Mouse (Mus musculus): Measurements from ENCODE around the gene Rcan3.

Gene Rcan3

DNA sequence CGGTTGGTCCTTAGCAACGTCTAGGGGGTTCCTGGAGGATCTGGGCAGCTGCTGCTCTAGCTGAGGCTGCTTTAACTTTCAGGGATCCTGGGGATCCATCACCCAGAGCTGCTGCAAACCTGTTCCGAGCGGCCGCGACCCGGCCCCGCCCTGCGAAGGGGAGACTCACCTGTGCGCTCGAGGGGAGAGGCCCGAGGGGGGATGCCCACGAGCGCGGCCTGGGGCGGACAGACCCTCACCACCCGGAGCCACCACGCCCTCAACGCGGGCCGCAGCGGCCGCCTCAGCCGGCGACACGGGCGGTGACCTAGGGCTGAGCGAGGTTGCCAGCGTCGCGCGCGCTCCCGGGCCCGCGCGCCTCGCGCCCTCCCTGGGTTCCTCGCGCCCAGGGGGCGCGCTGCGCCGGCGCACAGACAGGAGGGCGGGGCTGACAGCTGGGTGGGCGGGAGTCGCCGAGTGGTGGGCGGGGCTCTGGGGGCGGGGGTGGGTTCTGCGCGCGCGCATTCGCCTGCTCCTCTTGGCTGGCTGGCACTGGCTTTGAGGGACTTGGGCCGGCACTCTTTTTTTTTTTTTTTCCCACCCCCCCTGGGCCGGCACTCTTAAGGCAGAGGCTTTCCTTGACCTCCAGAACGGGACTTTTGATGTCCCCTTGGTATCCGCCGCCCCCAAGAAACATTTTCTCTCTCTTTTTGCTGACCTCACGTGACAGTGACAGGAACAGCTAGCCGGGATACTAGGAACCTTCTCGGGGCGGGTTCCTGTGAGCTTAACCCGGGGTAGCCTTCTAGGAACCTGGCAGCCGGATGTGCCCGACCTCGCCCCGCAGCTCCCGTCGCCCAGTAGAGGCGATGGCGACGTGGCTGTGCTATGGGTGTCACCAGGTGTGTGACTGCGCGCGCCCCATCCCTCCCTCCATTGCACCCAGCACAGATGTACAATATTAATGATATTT is at the start of gene Rcan3:
TSS of gene Rcan3 (minus strand) at position 411 of the 952 bp plus-strand sequence.
- DNase-seq (ENCODE audit: low read depth): peak; percentile 56

DNA sequence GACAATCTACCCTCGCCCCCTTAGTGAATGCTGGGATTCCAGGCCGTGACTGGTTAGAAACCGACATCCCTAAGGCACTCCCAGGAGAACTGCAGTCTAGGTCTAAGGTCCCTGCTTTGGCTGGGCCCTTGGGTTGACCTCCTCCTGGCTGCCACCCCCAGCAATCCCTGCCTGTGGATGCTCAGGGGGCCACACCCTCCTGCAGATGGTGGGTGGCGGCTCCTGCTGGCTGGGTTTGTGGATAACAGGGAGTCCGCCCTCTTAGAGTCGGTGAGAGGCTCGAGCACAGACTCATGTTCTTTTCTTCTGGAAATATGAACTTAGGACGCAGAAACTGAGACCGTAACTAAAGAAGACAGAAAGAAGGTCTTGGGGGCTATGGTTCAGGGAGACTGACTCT is 46.7 kb upstream of the Rcan3 start:
- no peak for DNase-seq (ENCODE audit: low read depth)

DNA sequence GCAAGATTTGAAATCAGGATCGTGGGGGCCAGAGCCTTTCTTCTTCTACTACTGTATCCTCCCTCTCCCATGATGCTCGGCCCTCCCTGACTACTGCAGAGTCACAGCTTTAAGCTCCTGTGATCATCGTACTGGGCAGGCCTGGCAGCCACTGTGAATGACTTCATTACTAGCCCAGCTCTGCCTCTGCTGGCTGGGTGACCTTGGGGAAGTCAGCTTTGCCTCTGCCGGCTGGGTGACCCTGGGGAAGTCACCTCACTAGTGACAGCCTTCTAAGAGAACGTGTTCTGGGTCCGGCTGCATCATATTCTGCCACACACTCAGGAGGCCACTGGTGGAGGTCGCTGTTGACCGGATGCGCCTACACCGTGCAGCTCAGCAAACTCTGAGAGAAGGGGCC is 44.2 kb upstream of the Rcan3 start:
- no peak for DNase-seq (ENCODE audit: low read depth)

DNA sequence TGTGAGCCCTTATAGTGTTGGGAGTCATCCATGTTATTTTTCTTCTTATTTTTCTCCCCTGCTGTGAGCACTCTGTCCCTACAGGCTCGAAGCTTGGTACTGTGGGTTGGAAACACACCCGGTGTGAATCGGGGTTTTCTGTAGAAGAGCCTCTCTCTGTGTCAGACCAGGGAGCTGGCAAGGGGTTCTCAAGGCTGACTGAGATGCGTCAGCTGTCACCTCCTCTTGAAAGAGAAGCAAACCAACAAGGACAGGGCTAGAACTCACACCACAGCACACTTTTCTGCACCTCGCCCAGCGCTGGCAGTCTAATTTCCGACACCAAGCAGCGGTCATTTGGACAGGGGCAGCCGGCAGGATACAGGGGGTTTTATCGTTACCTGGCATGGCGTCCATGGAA is 29.8 kb upstream of the Rcan3 start:
- DNase-seq (ENCODE audit: low read depth): no peak

DNA sequence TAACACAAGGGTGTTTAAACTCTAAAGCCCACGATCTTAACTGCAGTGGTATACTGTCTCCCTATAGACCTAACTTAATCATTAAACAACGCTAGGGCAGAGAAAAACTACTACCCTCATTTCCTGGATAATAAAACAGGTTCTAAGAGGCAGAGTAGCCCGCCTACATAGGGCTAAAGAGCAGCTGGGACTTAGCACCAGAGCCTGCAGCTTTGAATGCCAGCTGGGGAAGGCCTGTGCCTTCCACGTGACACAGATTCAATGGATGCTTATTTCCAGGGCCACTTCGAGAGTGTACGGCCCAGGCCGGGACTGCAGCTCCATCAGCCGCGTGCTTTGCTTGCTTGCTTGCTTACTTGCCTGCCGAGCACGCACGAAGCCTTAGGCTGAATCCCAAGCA is 19.9 kb upstream of the Rcan3 start:
- DNase-seq (ENCODE audit: low read depth): no peak

DNA sequence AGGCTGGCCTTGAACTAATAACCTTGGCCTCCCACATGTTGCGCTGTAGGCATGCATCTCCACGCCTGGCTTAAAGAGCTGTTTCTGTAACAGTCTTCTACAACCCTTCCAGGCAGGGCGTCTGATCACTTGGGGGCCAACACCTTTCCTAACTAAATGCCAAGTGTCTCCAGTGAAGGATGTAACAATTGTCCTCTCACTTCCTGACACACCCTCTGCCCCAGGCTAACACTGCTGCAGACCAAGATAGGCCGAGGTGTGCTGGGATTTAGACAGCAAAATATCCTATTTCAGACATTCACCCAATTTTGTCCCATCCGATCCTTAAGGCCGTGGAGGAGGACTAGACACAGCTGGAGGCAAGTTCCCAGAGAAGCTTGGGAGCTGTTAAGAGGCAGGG is 19.5 kb upstream of the Rcan3 start:
- DNase-seq (ENCODE audit: low read depth): no peak

DNA sequence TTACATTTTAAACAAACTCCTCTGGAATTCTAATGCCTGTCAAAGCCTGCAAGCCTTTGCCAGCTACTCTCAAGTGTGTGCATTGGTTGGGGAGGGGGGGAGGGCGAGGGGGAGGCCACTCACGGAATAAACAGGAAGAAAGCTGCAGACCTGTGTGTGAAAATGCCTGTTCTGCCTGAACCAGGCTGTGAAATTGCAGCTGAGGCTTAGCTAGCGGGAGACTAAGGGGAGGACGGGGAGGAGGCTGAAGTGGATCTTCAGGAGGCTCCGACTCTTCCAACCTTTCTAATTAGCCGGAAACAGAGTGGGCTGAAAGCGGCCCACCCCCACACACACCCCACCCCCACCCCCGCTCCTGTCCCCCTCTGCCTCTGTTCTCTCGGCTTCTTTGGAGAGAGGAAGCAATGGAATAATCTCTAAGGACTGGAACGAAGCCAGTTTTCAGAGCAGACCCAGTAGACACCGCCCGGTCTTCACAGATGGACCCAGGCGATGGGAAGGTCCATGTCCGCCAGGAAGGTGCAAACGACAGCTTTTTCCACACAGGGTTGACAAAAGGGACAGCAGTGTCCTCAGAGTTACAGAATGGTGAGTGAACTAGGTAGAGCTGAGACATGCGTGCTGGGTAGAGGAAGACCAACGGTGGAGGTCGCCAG is 17.8 kb upstream of the Rcan3 start:
- DNase-seq (ENCODE audit: low read depth): no peak

DNA sequence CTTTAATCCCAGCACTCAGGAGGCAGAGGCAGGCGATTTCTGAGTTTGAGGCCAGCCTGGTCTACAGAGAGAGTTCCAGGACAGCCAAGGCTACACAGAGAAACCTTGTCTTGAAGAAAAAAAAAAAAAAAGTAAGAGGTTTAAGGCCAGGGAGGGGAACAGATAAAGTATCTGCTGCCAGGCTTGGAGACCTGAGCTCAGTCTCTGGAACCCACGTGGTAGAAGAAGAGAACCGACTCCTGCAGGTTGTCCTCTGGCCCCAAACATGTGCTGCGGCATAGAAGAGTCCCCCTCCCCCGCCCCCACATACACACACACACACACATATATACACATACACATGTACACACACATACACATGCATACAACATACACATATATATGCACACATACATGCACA is 8.8 kb upstream of the Rcan3 start:
- DNase-seq (ENCODE audit: low read depth): no peak

DNA sequence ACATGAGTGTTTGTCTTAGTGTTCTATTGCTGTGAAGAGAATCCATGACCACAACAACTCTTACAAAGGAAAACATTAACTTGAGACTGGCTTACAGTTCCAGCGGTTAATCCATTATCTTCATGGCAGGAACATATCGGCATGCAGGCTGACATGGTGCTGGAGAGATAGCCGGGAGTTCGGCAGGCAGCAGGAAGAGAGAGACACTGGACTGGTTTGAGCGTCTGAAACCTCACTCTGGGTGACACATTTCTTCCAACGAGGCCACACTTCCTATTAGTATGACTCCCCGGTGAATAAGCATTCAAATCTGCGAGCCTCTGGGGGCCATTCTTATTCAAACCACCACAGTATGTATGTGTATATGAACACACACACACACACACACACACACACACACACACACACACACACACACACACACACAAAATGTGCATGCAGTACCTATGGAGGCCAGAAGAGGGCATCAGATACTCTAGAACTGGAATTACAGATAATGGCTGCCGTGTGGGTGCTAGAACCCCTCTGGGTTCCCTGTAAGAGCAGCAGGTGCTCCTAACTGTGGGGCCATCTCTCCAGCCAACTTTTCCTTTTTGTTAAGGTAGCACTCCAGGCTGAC is 6.4 kb upstream of the Rcan3 start:
- DNase-seq (ENCODE audit: low read depth): peak; percentile 64

DNA sequence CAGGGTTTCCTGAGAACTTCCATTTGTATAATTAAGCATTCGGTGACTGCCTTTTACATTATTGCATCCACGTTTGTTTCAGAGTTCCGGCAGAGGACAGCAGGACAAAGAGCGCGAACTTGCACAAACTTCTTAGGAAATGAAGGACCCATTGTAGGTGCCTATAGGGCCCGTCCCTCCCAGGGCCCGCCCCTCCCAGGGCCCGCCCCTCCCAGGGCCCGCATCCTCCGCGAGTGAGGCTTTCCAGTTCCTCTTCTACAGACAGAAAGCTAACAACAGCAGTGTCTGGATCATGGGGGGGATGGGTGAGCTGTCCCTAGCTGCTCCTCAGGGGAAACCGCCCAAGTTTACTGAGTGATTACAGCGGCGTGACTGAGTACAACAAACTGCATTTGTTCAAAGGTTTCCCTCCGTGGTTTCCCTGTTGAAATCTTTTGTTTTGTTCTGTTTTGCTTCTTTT is 5.6 kb upstream of the Rcan3 start:
- DNase-seq (ENCODE audit: low read depth): peak; percentile 91

DNA sequence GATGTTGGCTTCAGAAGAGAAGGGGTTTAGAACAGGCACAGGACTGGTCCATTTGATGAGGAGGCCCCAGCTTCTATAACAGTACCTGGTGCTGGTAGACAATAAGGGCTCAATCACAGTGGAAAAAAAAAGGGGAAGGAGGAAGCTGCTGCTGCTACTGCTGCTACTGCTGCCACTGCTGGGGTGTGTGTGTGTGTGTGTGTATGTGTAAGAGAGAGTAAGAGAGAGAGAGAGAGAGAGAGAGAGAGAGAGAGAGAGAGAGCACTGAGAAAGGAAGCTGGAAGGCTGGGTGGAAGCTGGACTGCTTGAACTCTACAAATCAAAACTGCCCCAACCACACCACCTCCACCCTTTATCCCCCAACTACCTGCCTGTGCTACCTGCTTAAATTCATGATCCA is 4.3 kb upstream of the Rcan3 start:
- DNase-seq (ENCODE audit: low read depth): no peak

DNA sequence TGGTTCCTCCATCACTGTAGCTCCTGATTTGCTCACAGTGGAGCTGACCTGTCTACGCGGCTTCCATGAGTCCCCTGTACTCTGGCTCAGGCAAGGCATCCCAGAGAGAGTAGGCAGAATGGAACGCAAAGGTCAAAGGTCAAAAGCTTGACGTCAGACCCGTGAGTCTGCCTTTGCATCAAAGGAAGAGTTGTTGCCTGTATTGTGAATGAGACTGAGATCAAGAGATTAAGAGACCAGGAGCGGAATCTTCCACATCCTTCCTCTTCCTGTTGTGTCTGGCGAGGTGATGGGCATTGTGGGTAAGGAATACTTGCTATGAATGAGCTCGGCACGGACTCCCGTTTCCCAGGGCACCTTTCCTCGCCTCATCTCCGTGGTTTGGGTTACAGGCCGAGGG is 2.6 kb upstream of the Rcan3 start:
- no peak for DNase-seq (ENCODE audit: low read depth)

DNA sequence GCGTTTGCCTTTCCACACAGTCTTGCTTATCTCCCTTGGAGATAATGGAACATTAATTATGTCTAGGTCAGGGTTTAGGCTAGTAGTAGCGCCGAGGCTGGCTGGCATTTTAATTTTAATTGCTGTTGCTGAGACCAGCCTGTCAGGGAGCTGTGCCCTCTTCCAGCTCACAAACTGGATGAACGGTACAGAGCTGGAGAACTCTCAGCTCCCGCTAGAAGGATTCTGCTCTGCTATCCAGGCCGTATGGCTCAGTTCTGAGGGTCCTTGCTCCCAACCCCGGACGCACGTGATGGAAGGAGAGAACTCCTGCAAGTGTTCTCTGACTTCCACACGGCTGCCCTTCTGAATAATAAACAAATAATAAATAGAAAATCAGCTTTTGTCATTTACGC is 739 bp upstream of the Rcan3 start:
- DNase-seq (ENCODE audit: low read depth): no peak

DNA sequence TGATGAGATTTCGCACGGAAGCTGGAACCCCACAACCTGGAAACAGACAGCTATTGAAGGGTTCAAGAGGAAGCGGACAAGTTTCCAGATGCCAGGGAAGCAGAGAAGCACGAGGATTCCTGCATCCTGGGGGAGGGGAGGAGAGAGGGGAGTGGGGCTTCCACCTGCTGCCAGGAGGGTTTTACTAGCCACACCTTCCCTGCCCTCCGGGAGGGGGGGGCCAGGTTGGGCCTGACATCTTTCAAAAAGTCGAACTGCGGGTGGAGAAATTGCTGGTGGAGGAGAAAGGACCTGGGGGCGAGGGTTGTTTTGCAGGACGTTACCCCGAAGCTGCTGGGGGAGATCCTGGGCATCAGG is 589 bp downstream of the Rcan3 start:
- DNase-seq (ENCODE audit: low read depth): no peak

DNA sequence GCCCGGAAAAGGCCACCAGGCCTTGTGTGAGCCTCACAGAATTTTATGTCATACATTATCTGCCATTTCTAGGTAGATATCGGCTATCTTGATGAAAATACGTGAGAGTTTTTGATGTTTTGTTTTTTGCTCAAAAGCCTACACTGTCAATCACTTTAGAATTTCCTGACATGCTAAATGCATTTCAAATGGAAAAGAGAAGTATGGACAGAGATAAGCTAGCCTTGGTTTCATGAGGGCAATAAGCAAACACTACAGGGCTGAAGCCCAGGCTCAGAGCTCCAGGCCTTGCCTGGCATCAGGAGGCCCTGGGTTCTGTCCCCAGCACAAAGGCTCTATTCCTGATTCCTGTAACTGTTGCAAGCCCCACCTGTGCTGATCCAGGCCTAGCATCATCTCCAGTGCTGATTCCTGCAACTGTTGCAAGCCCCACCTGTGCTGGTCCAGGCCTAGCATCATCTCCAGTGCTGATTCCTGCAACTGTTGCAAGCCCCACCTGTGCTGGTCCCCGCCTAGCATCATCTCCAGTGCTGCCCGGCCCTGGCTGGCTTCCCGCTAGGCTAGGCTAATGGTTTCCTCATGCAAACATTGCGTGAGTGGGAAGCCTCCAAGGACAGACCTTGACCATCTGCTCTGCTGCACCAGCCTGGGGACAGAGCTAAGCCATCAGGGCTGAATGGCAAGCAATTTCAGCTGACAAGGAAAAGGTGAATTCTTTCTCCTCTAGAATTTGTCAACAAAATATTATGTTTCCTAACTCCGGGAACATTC is 3.5 kb downstream of the Rcan3 start:
- no peak for DNase-seq (ENCODE audit: low read depth)

DNA sequence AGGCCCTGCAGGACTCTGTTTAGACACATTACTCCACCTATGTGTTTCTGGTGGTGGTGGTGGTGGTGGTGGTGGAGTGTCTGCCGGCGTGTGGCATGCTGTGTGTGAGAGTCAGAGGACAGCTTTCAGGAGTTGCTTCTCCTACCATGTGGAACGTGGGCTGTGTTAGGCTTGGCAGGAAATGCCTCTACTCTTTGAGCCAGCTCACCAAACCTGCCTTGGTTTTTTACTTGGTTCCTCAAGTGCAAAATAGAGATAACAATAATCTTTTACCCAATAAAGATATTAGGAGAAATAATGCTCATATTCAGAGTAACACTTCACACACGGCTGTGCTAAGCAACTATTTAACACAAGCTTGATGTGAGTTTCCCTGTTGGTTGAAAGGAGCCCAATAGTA is 4.3 kb downstream of the Rcan3 start:
- DNase-seq (ENCODE audit: low read depth): no peak

DNA sequence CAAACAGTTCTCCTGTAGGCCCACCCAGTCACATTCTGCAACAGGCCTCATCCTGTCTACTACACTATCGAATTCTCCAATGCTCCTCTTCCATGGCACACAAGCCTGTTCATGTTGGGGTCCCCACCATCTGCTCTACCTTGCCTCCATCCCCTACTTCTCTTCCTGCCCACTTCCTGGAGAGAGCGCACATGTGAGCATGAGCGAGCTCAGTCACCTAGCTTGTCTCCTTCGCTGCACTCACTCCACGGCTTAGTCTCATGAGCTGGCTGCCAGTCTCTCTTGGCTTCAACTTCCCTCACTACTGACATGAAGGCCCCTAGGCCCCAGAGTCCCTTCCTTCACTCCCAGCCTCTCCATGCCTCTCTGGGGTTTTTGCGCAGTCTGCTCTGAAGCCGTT is 7.1 kb downstream of the Rcan3 start:
- no peak for DNase-seq (ENCODE audit: low read depth)

DNA sequence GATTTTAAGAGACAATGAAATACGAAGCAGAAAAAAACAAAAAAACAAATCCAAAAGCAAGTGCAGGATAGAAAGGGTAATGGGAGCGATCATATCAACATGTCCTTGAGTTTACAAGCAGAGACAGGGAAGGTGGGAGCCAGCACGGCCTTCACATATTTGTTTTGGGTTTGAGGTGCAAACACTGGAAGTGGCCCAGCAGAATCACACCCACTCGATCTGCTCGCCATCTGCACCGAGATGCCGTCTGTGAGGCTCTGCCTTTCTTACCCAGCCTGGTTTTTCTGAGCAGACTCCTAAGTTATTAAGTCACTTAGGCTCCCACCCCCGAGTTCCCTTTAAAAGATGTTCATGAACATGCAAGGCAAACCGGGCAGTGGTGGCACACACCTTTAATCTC is 8.0 kb downstream of the Rcan3 start:
- DNase-seq (ENCODE audit: low read depth): no peak

DNA sequence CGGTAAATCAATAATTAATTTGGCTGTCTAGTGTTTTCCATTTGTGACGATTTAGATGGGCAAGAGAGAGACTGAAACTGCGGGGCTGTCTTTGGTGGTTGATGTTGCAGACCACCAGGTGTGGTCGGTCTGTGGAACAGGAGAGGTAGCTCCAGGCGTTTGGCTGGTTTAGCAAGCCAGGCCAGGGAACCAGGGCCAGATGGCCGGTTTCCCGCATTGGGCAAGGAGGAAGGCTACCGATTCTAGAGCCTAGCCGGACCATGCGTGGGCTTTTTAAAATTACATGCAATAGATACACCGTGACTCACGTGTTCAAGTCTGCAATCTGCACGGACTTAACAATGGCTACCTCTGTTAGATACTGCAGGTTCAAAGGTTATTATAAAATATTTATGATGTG is 12.7 kb downstream of the Rcan3 start:
- no peak for DNase-seq (ENCODE audit: low read depth)

DNA sequence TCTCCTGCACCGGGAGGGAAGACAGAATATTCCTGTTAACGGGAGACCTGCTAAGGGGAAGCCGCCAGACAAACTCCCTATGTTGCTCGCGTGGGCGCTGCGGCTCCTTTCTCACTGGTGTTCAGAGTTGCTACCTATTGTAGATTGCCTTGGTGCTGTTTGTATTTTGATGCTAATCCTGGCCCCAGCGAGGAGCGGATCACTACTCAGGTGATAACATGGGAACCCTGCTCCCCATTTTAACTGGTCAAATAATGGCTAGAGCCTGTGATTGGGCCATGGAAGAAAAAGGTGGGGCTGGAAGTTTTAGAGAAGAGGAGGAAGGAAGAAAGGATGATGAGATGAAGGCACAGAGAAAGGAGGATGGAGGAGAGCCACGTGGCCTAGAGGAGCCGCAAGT is 13.2 kb downstream of the Rcan3 start:
- no peak for DNase-seq (ENCODE audit: low read depth)

DNA sequence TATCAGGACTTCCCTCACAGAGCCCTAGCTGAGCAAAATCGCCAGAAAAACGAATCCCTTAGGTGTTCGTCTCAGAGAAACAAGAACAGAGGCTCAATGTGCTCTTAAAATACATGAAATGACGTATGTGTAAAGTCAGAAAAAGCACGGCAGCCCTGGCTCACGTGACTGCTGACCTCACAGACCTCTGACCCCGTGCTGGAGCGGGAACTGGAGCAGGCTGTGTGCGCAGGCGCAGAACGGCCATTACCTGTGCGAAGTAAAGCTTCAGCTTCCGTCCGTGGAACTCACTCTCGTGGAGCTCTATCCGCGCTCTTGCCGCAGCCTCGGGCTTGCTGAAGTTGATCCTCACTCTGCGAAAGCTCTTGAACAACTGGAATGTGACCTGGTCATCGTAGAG is 13.7 kb downstream of the Rcan3 start:
- no peak for DNase-seq (ENCODE audit: low read depth)

DNA sequence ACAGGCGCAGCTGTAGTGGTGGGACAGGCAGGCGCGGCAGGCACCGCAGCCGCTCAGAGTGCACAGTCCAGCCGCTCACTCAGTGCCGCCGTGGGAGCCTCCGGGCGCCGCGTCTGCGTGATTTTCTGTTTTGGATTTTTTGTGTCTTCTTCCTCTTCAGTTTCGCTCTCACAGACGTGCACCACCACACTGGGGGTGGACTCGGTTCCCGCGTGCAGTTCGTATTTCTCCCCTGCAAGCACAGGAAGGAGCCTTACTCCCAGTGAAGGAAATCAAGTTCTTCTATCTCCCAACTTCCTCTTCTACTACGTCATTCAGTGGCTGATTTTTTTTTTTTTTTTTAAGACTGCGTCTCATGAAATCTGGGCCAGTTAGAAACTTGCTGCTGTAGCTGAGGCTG is 17.3 kb downstream of the Rcan3 start:
- no peak for DNase-seq (ENCODE audit: low read depth)
